Mouse (Mus musculus) lung, postnatal 0 days (tissue): ENCODE data around the gene Kcnd3.

Experiments
- CTCF ChIP-seq: IDR thresholded peaks from 2 replicates; pipeline ENCODE4 v1.5.1; 2016; ENCODE audit warnings: antibody characterized with exemption, mild to moderate bottlenecking
- EP300 ChIP-seq: IDR thresholded peaks from 2 replicates; pipeline ENCODE4 v1.6.1; 2016; ENCODE audit warnings: antibody characterized with exemption, mild to moderate bottlenecking, control low read depth

DNA sequence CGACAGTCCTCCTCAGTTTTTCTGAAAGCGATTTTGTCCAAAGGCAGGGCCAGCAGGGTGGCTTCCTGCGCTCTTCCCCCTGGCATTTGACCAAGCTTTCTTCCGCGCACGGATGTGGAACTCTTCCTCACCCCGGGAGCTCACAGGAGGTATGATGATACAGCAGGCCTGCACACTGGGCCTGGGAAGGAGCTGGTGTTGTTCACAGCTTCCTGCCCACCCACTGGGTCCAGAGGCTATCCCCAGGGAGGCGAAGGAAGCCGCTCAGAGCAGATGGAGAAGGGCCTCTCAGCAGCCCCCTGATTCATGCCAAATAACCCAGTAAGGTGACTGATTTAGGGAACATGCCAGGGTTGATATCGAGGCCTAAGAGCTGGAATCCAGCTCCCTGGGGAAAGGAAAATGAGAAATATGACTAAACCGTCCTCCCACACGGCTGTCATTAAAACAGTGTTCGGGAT, 94.5 kb downstream of the Kcnd3 start:
- TF ChIP-seq CTCF = no peak
- no peak for TF ChIP-seq EP300
